Mouse (Mus musculus): ENCODE data around the gene Rabl3. TPM values are rescaled to one million over a fixed set of nuclear protein-coding genes. Genes with fewer than 3 reads are reported as not detected.
A peak's percentile ranks its signal among the peaks of the same experiment; 100 is the strongest.

The Rabl3 gene
- polyA plus RNA-seq, 1 experiment, result 8.6 TPM

GRCm38 (mm10) chr16:37526688-37527223 is 12.9 kb upstream of the Rabl3 start:
- Histone ChIP-seq H3K27me3 (ENCODE audit: control insufficient read depth, insufficient read depth, low read length) (no peaks in the 10 kb centered on the region), H3K27ac (ENCODE audit: insufficient read depth, low read length) (no peak overlapping the region), H3K4me3 (replicated peaks; ENCODE audit: insufficient read depth, low read depth, low read length) (no peak overlapping the region), H3K4me1 (ENCODE audit: control insufficient read depth, insufficient read depth, low read length) (no peaks in the 10 kb centered on the region; the same call in 1 of the 2 replicates)
- no peak for DNase-seq
- no peak for TF ChIP-seq POLR2A (IDR thresholded peaks at IDR 0.05; ENCODE audit: borderline replicate concordance, insufficient read depth, low read length)
- no peak for TF ChIP-seq CTCF (IDR thresholded peaks at IDR 0.05; ENCODE audit: borderline replicate concordance, insufficient read depth, low read depth, low read length)
- 94% methylated on average over 3 of the region's 3 CpGs for WGBS

DNA sequence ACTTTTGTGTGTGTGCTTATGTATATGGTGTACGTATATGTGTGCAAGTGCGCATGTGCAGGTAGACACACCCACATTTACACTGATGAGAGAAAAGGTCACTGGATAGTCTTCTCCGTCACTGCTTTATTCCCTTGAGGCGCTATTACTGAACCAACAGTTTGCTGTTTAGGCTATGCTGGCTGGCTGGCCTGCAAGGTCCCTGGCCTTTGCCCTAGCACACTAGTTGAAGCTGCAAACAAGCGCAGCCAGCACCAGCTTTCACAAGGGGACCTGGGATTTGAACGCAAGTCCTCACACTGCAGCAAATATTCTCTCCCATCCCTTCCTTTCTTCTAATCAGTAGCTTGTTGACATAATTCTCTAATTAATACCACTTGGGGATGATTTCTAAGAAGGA is 9.5 kb upstream of the Rabl3 start:
- H3K27me3 ChIP-seq (ENCODE audit: control insufficient read depth, insufficient read depth, low read length), result no peaks in the 10 kb centered on the region
- DNase-seq, result no peak
- WGBS, result 93% methylated on average over 6 of the region's 6 CpGs
- no peak overlapping the region for H3K27ac ChIP-seq (ENCODE audit: insufficient read depth, low read length)
- no peak for TF ChIP-seq CTCF (IDR thresholded peaks at IDR 0.05; ENCODE audit: borderline replicate concordance, insufficient read depth, low read depth, low read length)
- TF ChIP-seq POLR2A (IDR thresholded peaks at IDR 0.05; ENCODE audit: borderline replicate concordance, insufficient read depth, low read length), result no peak
- H3K4me1 ChIP-seq (ENCODE audit: control insufficient read depth, insufficient read depth, low read length), result peaks cover 3% of the 10 kb centered on the region; the same call in 1 of the 2 replicates
- no peak overlapping the region for H3K4me3 ChIP-seq (replicated peaks; ENCODE audit: insufficient read depth, low read depth, low read length)

DNA sequence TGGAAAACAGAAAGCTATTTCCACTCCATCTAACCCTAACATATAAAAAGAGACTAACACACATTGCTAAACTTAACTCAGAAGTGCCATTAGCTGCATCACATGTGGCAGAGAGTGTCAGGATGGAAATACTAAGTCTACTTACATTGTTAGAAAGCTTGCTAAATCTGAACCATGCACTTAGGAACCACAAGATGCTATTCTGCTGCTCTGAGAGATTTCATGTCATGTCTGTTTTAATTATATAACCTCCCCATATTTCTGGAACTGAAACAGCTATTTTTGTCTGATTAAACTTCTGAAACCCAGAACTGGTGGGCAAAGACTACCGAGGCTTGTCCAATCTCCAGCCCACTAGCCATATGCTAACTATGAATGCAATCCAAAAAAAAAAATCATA is 7.6 kb upstream of the Rabl3 start:
- TF ChIP-seq CTCF (IDR thresholded peaks at IDR 0.05; ENCODE audit: borderline replicate concordance, insufficient read depth, low read depth, low read length) (no peak), POLR2A (IDR thresholded peaks at IDR 0.05; ENCODE audit: borderline replicate concordance, insufficient read depth, low read length) (no peak)
- H3K27ac ChIP-seq (ENCODE audit: insufficient read depth, low read length), result no peak overlapping the region
- H3K4me3 ChIP-seq (replicated peaks; ENCODE audit: insufficient read depth, low read depth, low read length), result no peak overlapping the region
- no peaks in the 10 kb centered on the region for H3K27me3 ChIP-seq (ENCODE audit: control insufficient read depth, insufficient read depth, low read length)
- H3K4me1 ChIP-seq (ENCODE audit: control insufficient read depth, insufficient read depth, low read length), result peaks cover 3% of the 10 kb centered on the region; the same call in 1 of the 2 replicates
- 13% methylated on average over 1 of the region's 1 CpGs for WGBS
- DNase-seq, result no peak

GRCm38 (mm10) chr16:37533369-37534068 is 6.2 kb upstream of the Rabl3 start:
- Histone ChIP-seq H3K4me1 (ENCODE audit: control insufficient read depth, insufficient read depth, low read length) (peaks cover 6% of the 10 kb centered on the region; the same call in 1 of the 2 replicates), H3K4me3 (replicated peaks; ENCODE audit: insufficient read depth, low read depth, low read length) (no peak overlapping the region), H3K27ac (ENCODE audit: insufficient read depth, low read length) (no peak overlapping the region), H3K27me3 (ENCODE audit: control insufficient read depth, insufficient read depth, low read length) (no peaks in the 10 kb centered on the region)
- WGBS, result 91% methylated on average over 8 of the region's 8 CpGs
- DNase-seq, result no peak
- TF ChIP-seq CTCF (IDR thresholded peaks at IDR 0.05; ENCODE audit: borderline replicate concordance, insufficient read depth, low read depth, low read length) (no peak), POLR2A (IDR thresholded peaks at IDR 0.05; ENCODE audit: borderline replicate concordance, insufficient read depth, low read length) (no peak)

DNA sequence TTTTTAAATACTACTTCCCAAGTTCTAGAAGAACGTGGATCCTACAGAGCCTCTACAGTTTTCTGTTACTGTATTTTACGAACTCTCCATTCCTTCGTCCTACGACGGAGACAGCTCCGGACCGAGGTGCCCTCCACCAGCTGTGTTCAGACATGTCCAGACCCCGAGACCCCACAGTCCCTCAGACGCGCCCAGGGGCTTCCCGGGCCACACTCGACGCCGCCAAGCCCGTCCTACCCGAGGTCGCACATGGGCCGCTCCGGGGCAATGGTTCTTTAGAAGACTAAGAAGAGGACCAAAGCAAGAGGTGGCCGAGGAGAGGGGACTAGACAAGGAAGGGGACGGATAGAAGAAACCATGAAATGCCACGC is 460 bp upstream of the Rabl3 start:
- H3K27ac ChIP-seq (ENCODE audit: insufficient read depth, low read length), result peak overlapping the region; percentile 62
- H3K4me3 ChIP-seq (replicated peaks; ENCODE audit: insufficient read depth, low read depth, low read length), result peak overlapping the region; percentile 78
- no peak for DNase-seq
- peaks cover 6% of the 10 kb centered on the region; the same call in 1 of the 2 replicates for H3K4me1 ChIP-seq (ENCODE audit: control insufficient read depth, insufficient read depth, low read length)
- TF ChIP-seq POLR2A (IDR thresholded peaks at IDR 0.05; ENCODE audit: borderline replicate concordance, insufficient read depth, low read length) (no peak), CTCF (IDR thresholded peaks at IDR 0.05; ENCODE audit: borderline replicate concordance, insufficient read depth, low read depth, low read length) (no peak)
- no peaks in the 10 kb centered on the region for H3K27me3 ChIP-seq (ENCODE audit: control insufficient read depth, insufficient read depth, low read length)
- WGBS, result under 1% methylated on average over 22 of the region's 22 CpGs

- 70% methylated on average over 6 of the region's 6 CpGs for WGBS
- Histone ChIP-seq H3K27ac (ENCODE audit: insufficient read depth, low read length) (no peak overlapping the region), H3K27me3 (ENCODE audit: control insufficient read depth, insufficient read depth, low read length) (no peaks in the 10 kb centered on the region), H3K4me3 (replicated peaks; ENCODE audit: insufficient read depth, low read depth, low read length) (no peak overlapping the region), H3K4me1 (ENCODE audit: control insufficient read depth, insufficient read depth, low read length) (peaks cover 6% of the 10 kb centered on the region; the same call in 1 of the 2 replicates)
- peak; percentile 11 to 16 for DNase-seq
- TF ChIP-seq POLR2A (IDR thresholded peaks at IDR 0.05; ENCODE audit: borderline replicate concordance, insufficient read depth, low read length) (no peak), CTCF (IDR thresholded peaks at IDR 0.05; ENCODE audit: borderline replicate concordance, insufficient read depth, low read depth, low read length) (no peak)
Measured at GRCm38 (mm10) chr16:37540776-37541175, 1.1 kb downstream of the Rabl3 start.

DNA sequence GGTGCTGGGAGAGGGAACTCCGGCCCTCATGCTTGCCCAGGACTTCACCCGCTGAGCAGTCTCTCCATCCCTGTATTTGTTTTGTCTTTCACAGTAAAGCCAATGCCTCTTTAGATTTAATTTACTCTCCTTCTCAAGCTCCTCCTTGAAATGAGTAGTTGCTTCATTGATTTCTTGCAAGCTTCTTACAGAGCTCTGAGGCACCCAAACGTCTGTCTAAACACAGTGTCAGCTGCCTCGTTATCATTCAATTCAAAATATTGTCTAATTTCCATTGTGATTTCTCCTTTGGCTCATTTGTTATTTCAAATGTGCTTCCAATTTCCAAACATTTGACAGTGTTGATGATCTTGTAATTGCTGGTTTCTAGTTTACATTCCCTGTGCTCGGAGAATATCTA is 6.6 kb downstream of the Rabl3 start:
- H3K4me3 ChIP-seq (replicated peaks; ENCODE audit: insufficient read depth, low read depth, low read length), result no peak overlapping the region
- H3K27ac ChIP-seq (ENCODE audit: insufficient read depth, low read length), result no peak overlapping the region
- no peaks in the 10 kb centered on the region for H3K27me3 ChIP-seq (ENCODE audit: control insufficient read depth, insufficient read depth, low read length)
- 77% methylated on average over 5 of the region's 5 CpGs for WGBS
- TF ChIP-seq CTCF (IDR thresholded peaks at IDR 0.05; ENCODE audit: borderline replicate concordance, insufficient read depth, low read depth, low read length) (no peak), POLR2A (IDR thresholded peaks at IDR 0.05; ENCODE audit: borderline replicate concordance, insufficient read depth, low read length) (no peak)
- DNase-seq, result no peak
- H3K4me1 ChIP-seq (ENCODE audit: control insufficient read depth, insufficient read depth, low read length), result no peaks in the 10 kb centered on the region

GRCm38 (mm10) chr16:37550266-37550665 is 10.6 kb downstream of the Rabl3 start:
- 51% methylated on average over 3 of the region's 3 CpGs for WGBS
- Histone ChIP-seq H3K27ac (ENCODE audit: insufficient read depth, low read length) (no peak overlapping the region), H3K4me1 (ENCODE audit: control insufficient read depth, insufficient read depth, low read length) (no peaks in the 10 kb centered on the region), H3K4me3 (replicated peaks; ENCODE audit: insufficient read depth, low read depth, low read length) (no peak overlapping the region), H3K27me3 (ENCODE audit: control insufficient read depth, insufficient read depth, low read length) (no peaks in the 10 kb centered on the region)
- TF ChIP-seq CTCF (IDR thresholded peaks at IDR 0.05; ENCODE audit: borderline replicate concordance, insufficient read depth, low read depth, low read length), result no peak
- no peak for TF ChIP-seq POLR2A (IDR thresholded peaks at IDR 0.05; ENCODE audit: borderline replicate concordance, insufficient read depth, low read length)
- no peak for DNase-seq
